Mouse (Mus musculus) small intestine, adult 2 months (tissue): ENCODE results near the gene Bahcc1.
A peak's percentile ranks its signal among the peaks of the same experiment; 100 is the strongest.

Experiments
- CTCF ChIP-seq: fragments of 200-500 bp; IDR thresholded peaks from 2 replicates; pipeline ENCODE4 v1.5.1; 2012; ENCODE audit warnings: low read depth, mild to moderate bottlenecking, control low read depth, inconsistent platforms, low read length, moderate library complexity, mixed read lengths; ENCODE audit not compliant: insufficient replicate concordance, insufficient read length; ENCODE audit errors: extremely low read depth
- POLR2A ChIP-seq: fragments of 200-500 bp; IDR thresholded peaks from 2 replicates; pipeline ENCODE4 v1.6.1; 2012; ENCODE audit warnings: low read depth, mild to moderate bottlenecking, control low read depth, inconsistent platforms, low read length, moderate library complexity

DNA sequence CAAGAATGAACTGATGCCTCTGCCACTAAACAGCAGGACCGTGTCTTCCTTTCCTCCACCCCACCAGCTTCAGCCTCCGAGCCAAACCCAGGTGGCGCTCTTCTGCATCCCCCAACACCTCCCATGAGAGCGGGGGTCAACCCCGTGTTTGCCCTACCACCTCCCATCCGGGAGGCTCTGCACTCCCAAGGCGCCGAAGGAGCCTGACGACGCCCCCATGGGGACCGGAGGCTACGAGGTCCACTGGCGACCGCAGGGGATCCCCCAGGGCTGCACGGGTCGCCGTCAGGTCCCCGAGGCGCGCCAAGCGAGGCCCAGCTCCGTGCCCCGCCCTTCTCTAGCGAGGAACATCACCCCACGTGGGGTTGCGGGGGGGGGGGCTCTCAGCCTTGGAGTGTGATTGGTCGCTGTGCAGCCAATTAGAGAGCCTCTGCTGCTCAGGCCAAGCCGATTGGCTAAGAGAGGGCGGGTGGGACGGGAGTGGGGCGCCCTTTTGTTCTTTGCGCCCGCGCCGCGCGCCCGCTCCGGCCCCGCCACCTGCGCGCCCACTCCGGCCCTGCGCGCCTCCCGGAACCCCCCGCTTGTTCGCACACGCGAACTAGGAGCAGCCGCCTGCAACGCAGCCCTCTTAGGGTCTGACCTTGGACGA lies 72.3 kb downstream of the Bahcc1 start:
- peak; percentile 39; the same call in 1 of the 2 replicates for TF ChIP-seq CTCF
- no peak for TF ChIP-seq POLR2A
